Mouse (Mus musculus) neural tube, embryonic 15.5 days (tissue): Measurements from ENCODE around the gene Apom. TPM values are rescaled to one million over a fixed set of nuclear protein-coding genes. Genes with fewer than 3 reads are reported as not detected.
"Not testable (repeated sequence)": the region's sequence is repeated elsewhere in the genome, so short reads cannot be mapped to it uniquely, and the experiment has no call there.

Experiments
- ATAC-seq: fragments of 200-750 bp; cut with Nextera tagmentation; 2 replicates; pipeline ENCODE4 v1.8.0; 2017; ENCODE audit warnings: mild to moderate bottlenecking, moderate TSS enrichment, moderate library complexity; ENCODE audit not compliant: low FRiP score
- H3K27ac ChIP-seq: fragments of 300-500 bp; sonication (generic); replicated peaks from 2 replicates; pipeline ENCODE4 v1.5.1; 2015; ENCODE audit warnings: mild to moderate bottlenecking, inconsistent platforms
- H3K27me3 ChIP-seq: fragments of 300-500 bp; sonication (generic); replicated peaks from 2 replicates; pipeline ENCODE4 v1.6.1; 2015; ENCODE audit warnings: inconsistent platforms
- H3K36me3 ChIP-seq: fragments of 300-500 bp; sonication (generic); 2 replicates; pipeline ENCODE4 v1.6.1; 2015; ENCODE audit warnings: inconsistent platforms
- H3K4me1 ChIP-seq: fragments of 300-500 bp; sonication (generic); 2 replicates; pipeline ENCODE4 v1.6.1; 2015; ENCODE audit warnings: inconsistent platforms
- H3K4me2 ChIP-seq: fragments of 300-500 bp; sonication (generic); 2 replicates; pipeline ENCODE4 v1.6.1; 2015; ENCODE audit warnings: inconsistent platforms, mild to moderate bottlenecking, moderate library complexity
- H3K4me3 ChIP-seq: fragments of 300-500 bp; sonication (generic); replicated peaks from 2 replicates; pipeline ENCODE4 v1.5.1; 2015; ENCODE audit warnings: mild to moderate bottlenecking, inconsistent platforms
- H3K9ac ChIP-seq: fragments of 300-500 bp; sonication (generic); replicated peaks from 2 replicates; pipeline ENCODE4 v1.6.1; 2015; ENCODE audit warnings: mild to moderate bottlenecking, inconsistent platforms
- H3K9me3 ChIP-seq: fragments of 300-500 bp; sonication (generic); replicated peaks from 2 replicates; pipeline ENCODE4 v1.6.1; 2016; ENCODE audit warnings: inconsistent platforms
- WGBS: fragments of 180-500 bp; shearing (Covaris S2); methylation state at CpG from one replicate; pipeline ENCODE4 v1.1.7; 2015; ENCODE audit warnings: mixed read lengths; 5-methylcytosine and 5-hydroxymethylcytosine counted together
- polyA plus RNA-seq: library from polyadenylated mRNA; unstranded; fragments of >200 nt; fragmentation: Nextera tagmentation; extraction: Ambion mirVana; gene quantifications from 2 replicates; pipeline ENCODE4 v1.2.1, GENCODE M21; 2015

Apom gene
- polyA plus RNA-seq, 1 experiment from 2014 or later = 0.20 TPM

- H3K4me3 ChIP-seq = no peak overlapping the region
- peaks cover 59% of the 10 kb centered on the region for H3K4me1 ChIP-seq
- no peaks in the 10 kb centered on the region for H3K9me3 ChIP-seq
- H3K27me3 ChIP-seq = no peaks in the 10 kb centered on the region
- peak overlapping the region; percentile 85; the same call in 1 of the 2 replicates for H3K9ac ChIP-seq
- H3K27ac ChIP-seq = no peak overlapping the region
- no peak for ATAC-seq
- H3K36me3 ChIP-seq = peaks cover 12% of the 10 kb centered on the region
- WGBS = 100% methylated on average over 1 of the region's 1 CpGs
- H3K4me2 ChIP-seq = peak overlapping the region; percentile 78; the same call in 1 of the 2 replicates
Observed at GRCm38 (mm10) chr17:35125081-35125480, 6.8 kb downstream of the Apom start.

- not testable (repeated sequence) for H3K4me3 ChIP-seq, H3K9ac ChIP-seq, H3K9me3 ChIP-seq, H3K4me2 ChIP-seq, H3K27ac ChIP-seq, ATAC-seq, H3K27me3 ChIP-seq
- peaks cover 66% of the 10 kb centered on the region for H3K4me1 ChIP-seq
- WGBS = 93% methylated on average over 12 of the region's 12 CpGs
- peaks cover 17% of the 10 kb centered on the region for H3K36me3 ChIP-seq
Observed at GRCm38 (mm10) chr17:35124261-35124896, 7.5 kb downstream of the Apom start.

GRCm38 (mm10) chr17:35123287-35123686 lies 8.6 kb downstream of the Apom start:
- 92% methylated on average over 9 of the region's 9 CpGs for WGBS
- not testable (repeated sequence) for H3K9me3 ChIP-seq, H3K27ac ChIP-seq, H3K9ac ChIP-seq, H3K27me3 ChIP-seq, H3K4me3 ChIP-seq, H3K4me2 ChIP-seq, ATAC-seq
- Histone ChIP-seq H3K4me1 (peaks cover 57% of the 10 kb centered on the region), H3K36me3 (peaks cover 26% of the 10 kb centered on the region)

GRCm38 (mm10) chr17:35121871-35122303 lies 10.0 kb downstream of the Apom start, which contains the start of gene Csnk2b:
Gene Csnk2b (minus strand): TSS chr17:35122053.
- WGBS = 1% methylated on average over 19 of the region's 19 CpGs
- peaks cover 46% of the 10 kb centered on the region for H3K4me1 ChIP-seq
- peak within 1 kb of the TSS; percentile 97 for H3K4me2 ChIP-seq
- peak within 1 kb of the TSS; percentile 93 for H3K27ac ChIP-seq
- peak within 1 kb of the TSS; percentile 95 for H3K9ac ChIP-seq
- ATAC-seq = peak; percentile 43
- peaks cover 36% of the 10 kb centered on the region for H3K36me3 ChIP-seq
- no peaks in the 10 kb centered on the region for H3K27me3 ChIP-seq
- no peaks in the 10 kb centered on the region for H3K9me3 ChIP-seq
- peak within 1 kb of the TSS; percentile 95 for H3K4me3 ChIP-seq

GRCm38 (mm10) chr17:35121143-35121799 lies 10.6 kb downstream of the Apom start, which contains the start of gene Gpank1:
Gene Gpank1 (plus strand): TSS chr17:35121455.
- Histone ChIP-seq H3K4me3 (peak within 1 kb of the TSS; percentile 95), H3K4me2 (peak within 1 kb of the TSS; percentile 97), H3K27ac (peak within 1 kb of the TSS; percentile 93), H3K9ac (peak within 1 kb of the TSS; percentile 95), H3K27me3 (no peaks in the 10 kb centered on the region), H3K9me3 (no peaks in the 10 kb centered on the region), H3K4me1 (peaks cover 40% of the 10 kb centered on the region), H3K36me3 (peaks cover 40% of the 10 kb centered on the region)
- peak; percentile 94 for ATAC-seq
- under 1% methylated on average over 50 of the region's 50 CpGs for WGBS

GRCm38 (mm10) chr17:35120745-35121142 lies 11.1 kb downstream of the Apom start:
- no peak; the same call in 1 of the 2 replicates for ATAC-seq
- peak overlapping the region; percentile 97 for H3K4me2 ChIP-seq
- peak overlapping the region; percentile 95 for H3K9ac ChIP-seq
- no peaks in the 10 kb centered on the region for H3K9me3 ChIP-seq
- peak overlapping the region; percentile 80 for H3K27ac ChIP-seq
- H3K4me3 ChIP-seq = peak overlapping the region; percentile 95
- H3K27me3 ChIP-seq = no peaks in the 10 kb centered on the region
- peaks cover 45% of the 10 kb centered on the region for H3K36me3 ChIP-seq
- WGBS = under 1% methylated on average over 33 of the region's 33 CpGs
- peaks cover 35% of the 10 kb centered on the region for H3K4me1 ChIP-seq

GRCm38 (mm10) chr17:35115046-35116019 lies 16.5 kb downstream of the Apom start, which contains the start of gene Ly6g5b:
Gene Ly6g5b (minus strand): TSS chr17:35115428.
- Histone ChIP-seq H3K36me3 (peaks cover 54% of the 10 kb centered on the region), H3K4me2 (no peak within 1 kb of the TSS), H3K4me3 (no peak within 1 kb of the TSS), H3K27ac (no peak within 1 kb of the TSS), H3K9ac (no peak within 1 kb of the TSS), H3K4me1 (peaks cover 9% of the 10 kb centered on the region), H3K9me3 (no peaks in the 10 kb centered on the region), H3K27me3 (no peaks in the 10 kb centered on the region)
- WGBS = 85% methylated on average over 8 of the region's 8 CpGs
- ATAC-seq = no peak

GRCm38 (mm10) chr17:35111774-35112173 lies 20.1 kb downstream of the Apom start:
- Histone ChIP-seq H3K9me3 (no peaks in the 10 kb centered on the region), H3K4me2 (no peak overlapping the region), H3K36me3 (peaks cover 29% of the 10 kb centered on the region), H3K4me1 (no peaks in the 10 kb centered on the region), H3K4me3 (no peak overlapping the region), H3K27me3 (no peaks in the 10 kb centered on the region), H3K9ac (no peak overlapping the region), H3K27ac (no peak overlapping the region)
- WGBS = 75% methylated on average over 9 of the region's 9 CpGs
- ATAC-seq = no peak

- 79% methylated on average over 6 of the region's 6 CpGs for WGBS
- H3K27me3 ChIP-seq = no peaks in the 10 kb centered on the region
- no peak within 1 kb of the TSS for H3K4me2 ChIP-seq
- peaks cover 4% of the 10 kb centered on the region; the same call in 1 of the 2 replicates for H3K4me1 ChIP-seq
- no peak within 1 kb of the TSS for H3K9ac ChIP-seq
- no peak for ATAC-seq
- peaks cover 13% of the 10 kb centered on the region; the same call in 1 of the 2 replicates for H3K36me3 ChIP-seq
- no peaks in the 10 kb centered on the region for H3K9me3 ChIP-seq
- H3K4me3 ChIP-seq = no peak within 1 kb of the TSS
- no peak within 1 kb of the TSS for H3K27ac ChIP-seq
Observed at GRCm38 (mm10) chr17:35108097-35108496, 23.8 kb downstream of the Apom start, which contains the start of gene Ly6g5c. Gene Ly6g5c (plus strand): TSS chr17:35108279.

GRCm38 (mm10) chr17:35106522-35106921 lies 25.3 kb downstream of the Apom start:
- Histone ChIP-seq H3K4me1 (peaks cover 4% of the 10 kb centered on the region; the same call in 1 of the 2 replicates), H3K4me3 (no peak overlapping the region), H3K9ac (no peak overlapping the region), H3K27me3 (no peaks in the 10 kb centered on the region), H3K27ac (no peak overlapping the region), H3K4me2 (no peak overlapping the region), H3K36me3 (peaks cover 28% of the 10 kb centered on the region), H3K9me3 (no peaks in the 10 kb centered on the region)
- 72% methylated on average over 3 of the region's 3 CpGs for WGBS
- ATAC-seq = no peak
